14 mouse cellular contexts compared by ENCODE assay signal in genomic region chr10:70159651-70160320, GRCm38 (mm10). TPM values are rescaled to one million over a fixed set of nuclear protein-coding genes. Genes with fewer than 3 reads are reported as not detected.
A peak's percentile ranks its signal among the peaks of the same experiment; 100 is the strongest.
DNase-seq lines count a peak whose midpoint lies in the region; ATAC-seq lines count a peak whose summit lies in the region.
"Had no signal": no experiment of that assay in that cellular context is flagged by ENCODE, and none has a peak within 500 bp of the region (broad histone marks: within the 10 kb centered on the region; RNA-seq: fewer than 3 reads in every experiment).

No protein-coding gene starts in this region.

- H3K4me2 ChIP-seq in hindbrain, embryonic 16.5 days (ENCODE audit: low read length): no peak overlapping the region
- no peak overlapping the region for H3K4me2 ChIP-seq in hindbrain, embryonic 12.5 days (replicated peaks)

- no peaks in the 10 kb centered on the region for H3K27me3 ChIP-seq in hindbrain, embryonic 16.5 days (replicated peaks; ENCODE audit: control insufficient read depth, insufficient read depth, low read length)
- H3K27me3 ChIP-seq in hindbrain, embryonic 12.5 days: no peaks in the 10 kb centered on the region

- no peak for ATAC-seq in hindbrain, embryonic 16.5 days
- no peak for ATAC-seq in hindbrain, embryonic 12.5 days (ENCODE audit: low FRiP score)
- ATAC-seq: forebrain, embryonic 14.5 days; liver, postnatal 0 days had no signal

- no peak overlapping the region for H3K4me3 ChIP-seq in hindbrain, embryonic 16.5 days (ENCODE audit: low read length)
- H3K4me3 ChIP-seq in hindbrain, embryonic 12.5 days: no peak overlapping the region
- H3K4me3 ChIP-seq: heart, adult 2 months had no signal

- WGBS in hindbrain, embryonic 16.5 days: 64% methylated on average over 12 of the region's 12 CpGs
- WGBS in hindbrain, embryonic 12.5 days: 67% methylated on average over 12 of the region's 12 CpGs

- no peak overlapping the region for H3K27ac ChIP-seq in hindbrain, embryonic 16.5 days (ENCODE audit: low read depth, low read length)
- H3K27ac ChIP-seq in hindbrain, embryonic 12.5 days: no peak overlapping the region
- H3K27ac ChIP-seq: heart, adult 2 months had no signal

- DNase-seq in adrenal gland, adult (ENCODE audit: inconsistent age in 2 of 2, low spot score in 1 of 2): peak; percentile 43 to 61
- no peak for DNase-seq in adrenal gland, adult 18-20 months (ENCODE audit: low spot score in 2 of 2)
- peak; percentile 79 for DNase-seq in brain, adult 2 months (ENCODE audit: low read depth, low spot score)
- DNase-seq in gastrocnemius, postnatal 25 days: peak; percentile 31
- no peak for DNase-seq in right cerebral cortex, postnatal 4 days
- DNase-seq in lung, postnatal 14 days: no peak
- DNase-seq: heart, adult 2 months; heart, postnatal 36 days; kidney, adult 2 months; liver, postnatal 0 days had no signal

- H3K9ac ChIP-seq in hindbrain, embryonic 16.5 days (ENCODE audit: low read depth, low read length): peak overlapping the region; percentile 13; the same call in 1 of the 2 replicates
- no peak overlapping the region for H3K9ac ChIP-seq in hindbrain, embryonic 12.5 days
- H3K9ac ChIP-seq: liver, postnatal 0 days had no signal

- no peaks in the 10 kb centered on the region for H3K9me3 ChIP-seq in hindbrain, embryonic 16.5 days (ENCODE audit: control insufficient read depth, low read length)
- no peaks in the 10 kb centered on the region for H3K9me3 ChIP-seq in hindbrain, embryonic 12.5 days (replicated peaks)

- peaks cover 9% of the 10 kb centered on the region for H3K36me3 ChIP-seq in hindbrain, embryonic 16.5 days (ENCODE audit: control insufficient read depth, insufficient read depth, low read length)
- peaks cover 25% of the 10 kb centered on the region for H3K36me3 ChIP-seq in hindbrain, embryonic 12.5 days

- H3K4me1 ChIP-seq in hindbrain, embryonic 16.5 days (ENCODE audit: control insufficient read depth, insufficient read depth, low read depth, low read length): peaks cover 9% of the 10 kb centered on the region; the same call in 1 of the 2 replicates
- H3K4me1 ChIP-seq in hindbrain, embryonic 12.5 days: peaks cover 10% of the 10 kb centered on the region; the same call in 1 of the 2 replicates

RNA-seq across cellular contexts. Expression of gene Mrln, which starts 44.7 kb away (rescaled TPM):
- under 1 TPM in 1 of 2 experiments, not detected in 1; 0.96 TPM for total RNA-seq in adrenal gland, adult 18-20 months (2021)
- polyA plus RNA-seq in hindbrain, embryonic 16.5 days (2015; fragmentation: Nextera tagmentation; extraction: Ambion mirVana): 0.94 and 3.6 TPM in 2 replicates
- polyA plus RNA-seq in hindbrain, embryonic 12.5 days (2016; fragmentation: Nextera tagmentation; extraction: Ambion mirVana): 3.8 and 7.2 TPM in 2 replicates
- 100 to 1,000 TPM; 128 to 177 TPM for total RNA-seq in gastrocnemius, postnatal 25 days (2021)
- total RNA-seq: megakaryocyte-erythroid progenitor cell, adult 5-6 weeks had no signal
- polyA plus RNA-seq: forebrain, embryonic 14.5 days had no signal

Comparison
In these comparisons a context has a peak if more than half of its experiments do, and no peak if none do; other contexts are left out.
1. DNase-seq: peak in adrenal gland, adult (2 of 2), brain, adult 2 months (single experiment) and gastrocnemius, postnatal 25 days (single experiment); none in adrenal gland, adult 18-20 months (0 of 2), right cerebral cortex, postnatal 4 days (single experiment) and lung, postnatal 14 days (single experiment).
2. RNA of gene Mrln, which starts 44.7 kb away (total RNA-seq): 128 to 177 TPM in gastrocnemius, postnatal 25 days; 0.96 TPM in adrenal gland, adult 18-20 months; every median in the first group is over 10 times any median in the second.